Mouse (Mus musculus): ENCODE measurements around the gene Mllt3.

DNA sequence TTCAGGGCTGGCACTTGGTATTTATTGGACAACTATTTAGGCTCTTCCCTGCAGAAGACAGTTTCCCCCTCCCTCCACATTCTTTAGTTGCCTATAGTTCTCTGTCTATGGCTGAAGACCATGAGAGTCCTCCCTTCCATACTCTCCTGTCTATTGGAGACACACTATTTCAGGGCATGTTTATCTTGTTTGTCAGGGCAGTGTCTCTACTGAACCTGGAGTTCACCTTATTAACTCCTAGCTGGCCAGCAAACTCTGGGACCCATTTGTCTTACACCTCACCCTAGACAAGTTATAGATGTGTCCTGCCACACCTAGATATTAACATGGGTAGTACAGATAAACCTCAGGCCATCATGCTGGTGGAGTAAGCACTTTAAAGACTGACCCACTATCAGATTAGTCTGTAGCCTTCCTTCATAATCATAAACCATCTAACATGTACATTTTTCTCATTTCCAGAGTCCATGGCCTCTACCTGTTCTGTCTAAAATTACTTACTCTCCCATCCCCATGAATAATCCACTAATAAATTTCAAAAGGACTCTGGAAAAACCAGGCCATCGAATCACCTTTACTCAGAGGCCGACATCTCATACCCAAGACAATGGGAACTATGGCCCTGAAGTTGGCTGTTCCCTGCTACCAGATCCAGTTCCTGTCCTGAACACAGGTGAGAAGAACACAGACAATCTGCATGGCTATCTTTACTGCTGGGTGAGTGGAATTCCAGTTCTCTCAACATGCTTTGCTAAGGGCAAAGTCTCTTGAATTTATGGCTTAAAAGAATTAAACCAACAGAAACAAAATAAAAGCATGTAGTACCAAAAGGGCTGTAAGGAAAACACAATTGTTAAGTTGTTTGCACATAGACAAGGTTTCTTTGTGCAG is 195.4 kb downstream of the Mllt3 start:
- TF ChIP-seq CTCF (IDR thresholded peaks at IDR 0.05; ENCODE audit: extremely low read depth, insufficient read depth, insufficient read length, insufficient replicate concordance) (no peak), POLR2A (IDR thresholded peaks at IDR 0.05; ENCODE audit: low read depth, low read length) (no peak)
